In genomic region chrX:37144954-37145353, GRCm38 (mm10) we compare ENCODE assay signal across 11 mouse cellular contexts. TPM values are rescaled to one million over a fixed set of nuclear protein-coding genes. Genes with fewer than 3 reads are reported as not detected.
DNase-seq lines count a peak whose midpoint lies in the region; ATAC-seq and TF ChIP-seq lines count a peak whose summit lies in the region.
"Had no signal": no experiment of that assay in that cellular context is flagged by ENCODE, and none has a peak within 500 bp of the region (broad histone marks: within the 10 kb centered on the region; RNA-seq: fewer than 3 reads in every experiment).

No protein-coding gene starts in this region.

- H3K27me3 ChIP-seq in midbrain, embryonic 14.5 days (ENCODE audit: control insufficient read depth, insufficient read depth, low read length): no peaks in the 10 kb centered on the region
- H3K27me3 ChIP-seq in midbrain, embryonic 16.5 days (ENCODE audit: control insufficient read depth, insufficient read depth, low read depth, low read length): no peaks in the 10 kb centered on the region
- H3K27me3 ChIP-seq in stomach, postnatal 0 days (ENCODE audit: control insufficient read depth, insufficient read depth, low read length): no peaks in the 10 kb centered on the region
- H3K27me3 ChIP-seq in heart, embryonic 12.5 days (replicated peaks): no peaks in the 10 kb centered on the region
- H3K27me3 ChIP-seq: embryonic facial prominence, embryonic 15.5 days; liver, embryonic 15.5 days had no signal

- no peak overlapping the region for H3K4me2 ChIP-seq in midbrain, embryonic 14.5 days (ENCODE audit: low read length)
- no peak overlapping the region for H3K4me2 ChIP-seq in midbrain, embryonic 16.5 days (ENCODE audit: low read length)
- no peak overlapping the region for H3K4me2 ChIP-seq in stomach, postnatal 0 days (replicated peaks; ENCODE audit: low read depth)
- no peak overlapping the region for H3K4me2 ChIP-seq in heart, embryonic 12.5 days
- H3K4me2 ChIP-seq: embryonic facial prominence, embryonic 15.5 days; liver, embryonic 15.5 days had no signal

- H3K27ac ChIP-seq in midbrain, embryonic 14.5 days (replicated peaks; ENCODE audit: low read depth, low read length): no peak overlapping the region
- H3K27ac ChIP-seq in midbrain, embryonic 16.5 days (ENCODE audit: low read length): no peak overlapping the region
- no peak overlapping the region for H3K27ac ChIP-seq in stomach, postnatal 0 days (replicated peaks)
- no peak overlapping the region for H3K27ac ChIP-seq in heart, embryonic 12.5 days (ENCODE audit: poor library complexity, severe bottlenecking)
- H3K27ac ChIP-seq: embryonic facial prominence, embryonic 15.5 days; liver, embryonic 15.5 days had no signal

- H3K4me1 ChIP-seq in midbrain, embryonic 14.5 days (ENCODE audit: control insufficient read depth, insufficient read depth, low read length): no peaks in the 10 kb centered on the region
- H3K4me1 ChIP-seq in midbrain, embryonic 16.5 days (ENCODE audit: control insufficient read depth, insufficient read depth, low read length): no peaks in the 10 kb centered on the region
- no peaks in the 10 kb centered on the region for H3K4me1 ChIP-seq in stomach, postnatal 0 days (replicated peaks; ENCODE audit: control insufficient read depth, insufficient read depth)
- no peaks in the 10 kb centered on the region for H3K4me1 ChIP-seq in heart, embryonic 12.5 days (replicated peaks)
- H3K4me1 ChIP-seq: embryonic facial prominence, embryonic 15.5 days; liver, embryonic 15.5 days had no signal

- no peak for ATAC-seq in midbrain, embryonic 14.5 days (ENCODE audit: low FRiP score, low TSS enrichment)
- ATAC-seq in midbrain, embryonic 16.5 days: no peak
- peak; percentile 84 to 91 for ATAC-seq in hematopoietic stem cell, adult 5-6 weeks (replicated peaks in 1 of 2; ENCODE audit: insufficient read depth in 1 of 2, low FRiP score in 2 of 2, low TSS enrichment in 1 of 2, low read depth in 1 of 2, poor library complexity in 2 of 2, severe bottlenecking in 2 of 2)
- ATAC-seq in stomach, postnatal 0 days (ENCODE audit: low FRiP score, low TSS enrichment): no peak
- no peak for ATAC-seq in heart, embryonic 12.5 days (ENCODE audit: insufficient number of reproducible peaks, low FRiP score)

- 86% methylated on average over 2 of the region's 2 CpGs for WGBS in midbrain, embryonic 14.5 days
- 86% methylated on average over 2 of the region's 2 CpGs for WGBS in midbrain, embryonic 16.5 days
- WGBS in stomach, postnatal 0 days: 100% methylated on average over 2 of the region's 2 CpGs
- 96% methylated on average over 2 of the region's 2 CpGs for WGBS in heart, embryonic 12.5 days

- no peak for TF ChIP-seq EP300 in stomach, postnatal 0 days (optimal IDR thresholded peaks at IDR 0.05)

- H3K9me3 ChIP-seq in midbrain, embryonic 14.5 days (ENCODE audit: control insufficient read depth, low read length): no peaks in the 10 kb centered on the region
- no peaks in the 10 kb centered on the region for H3K9me3 ChIP-seq in midbrain, embryonic 16.5 days (replicated peaks; ENCODE audit: control insufficient read depth, low read length, poor library complexity, severe bottlenecking)
- H3K9me3 ChIP-seq in stomach, postnatal 0 days (ENCODE audit: control insufficient read depth, low read length): no peaks in the 10 kb centered on the region
- H3K9me3 ChIP-seq in heart, embryonic 12.5 days (replicated peaks): no peaks in the 10 kb centered on the region
- H3K9me3 ChIP-seq: embryonic facial prominence, embryonic 15.5 days; liver, embryonic 15.5 days had no signal

- H3K9ac ChIP-seq in midbrain, embryonic 14.5 days (replicated peaks; ENCODE audit: low read length): no peak overlapping the region
- no peak overlapping the region for H3K9ac ChIP-seq in midbrain, embryonic 16.5 days (ENCODE audit: low read depth, low read length)
- no peak overlapping the region for H3K9ac ChIP-seq in stomach, postnatal 0 days (ENCODE audit: low read length)
- H3K9ac ChIP-seq in heart, embryonic 12.5 days: no peak overlapping the region
- H3K9ac ChIP-seq: embryonic facial prominence, embryonic 15.5 days; liver, embryonic 15.5 days had no signal

- DNase-seq in adrenal gland, adult 2 months: peak; percentile 17
- no peak for DNase-seq in adrenal gland, adult 8-10 months
- DNase-seq in midbrain, embryonic 14.5 days: peak; percentile 38
- DNase-seq in stomach, postnatal 0 days (ENCODE audit: low spot score): peak; percentile 40
- no peak for DNase-seq in ovary, postnatal 14 days (ENCODE audit: low spot score)

- TF ChIP-seq CTCF in stomach, postnatal 0 days (IDR thresholded peaks at IDR 0.05; ENCODE audit: low read depth): peak; percentile 59

- peaks cover 24% of the 10 kb centered on the region for H3K36me3 ChIP-seq in midbrain, embryonic 14.5 days (ENCODE audit: control insufficient read depth, insufficient read depth, low read length)
- H3K36me3 ChIP-seq in midbrain, embryonic 16.5 days (ENCODE audit: control insufficient read depth, insufficient read depth, low read length): 0 out of 2 replicates have a peak, but pooled peaks cover 2% of the 10 kb centered on the region
- H3K36me3 ChIP-seq in stomach, postnatal 0 days (ENCODE audit: control insufficient read depth, insufficient read depth, low read length): no peaks in the 10 kb centered on the region
- H3K36me3 ChIP-seq in heart, embryonic 12.5 days: peaks cover 15% of the 10 kb centered on the region

- no peak overlapping the region for H3K4me3 ChIP-seq in midbrain, embryonic 14.5 days (replicated peaks; ENCODE audit: low read depth, low read length)
- H3K4me3 ChIP-seq in midbrain, embryonic 16.5 days (ENCODE audit: low read depth, low read length): no peak overlapping the region
- H3K4me3 ChIP-seq in stomach, postnatal 0 days (ENCODE audit: low read depth, low read length): no peak overlapping the region
- no peak overlapping the region for H3K4me3 ChIP-seq in heart, embryonic 12.5 days
- H3K4me3 ChIP-seq: embryonic facial prominence, embryonic 15.5 days; liver, embryonic 15.5 days had no signal

RNA-seq across cellular contexts. Expression of gene Nkap, which starts 18.4 kb away (rescaled TPM):
- total RNA-seq in adrenal gland, adult 2 months (2021): 10 to 100 TPM; 14.8 to 15.4 TPM
- 2.4 and 3.3 TPM in 2 replicates for polyA plus RNA-seq in adrenal gland, adult 2 months (2012; rRNA removed)
- total RNA-seq in adrenal gland, adult 8-10 months (2022): 10 to 100 TPM; 13.3 to 19.1 (median 18.7) TPM
- polyA plus RNA-seq in midbrain, embryonic 14.5 days (2014; fragmentation: Nextera tagmentation; extraction: Ambion mirVana): 27.1 and 29.4 TPM in 2 replicates
- polyA plus RNA-seq in midbrain, embryonic 16.5 days (2015; fragmentation: Nextera tagmentation; extraction: Ambion mirVana): 26.2 and 26.8 TPM in 2 replicates
- total RNA-seq in hematopoietic stem cell, adult 5-6 weeks (2017): 35.7 and 47.8 TPM in 2 replicates
- 6.9 and 7.5 TPM in 2 replicates for polyA plus RNA-seq in stomach, postnatal 0 days (2015; fragmentation: Nextera tagmentation; extraction: Ambion mirVana)
- 14.9 and 16.1 TPM in 2 replicates for polyA plus RNA-seq in heart, embryonic 12.5 days (2016; fragmentation: Nextera tagmentation; extraction: Ambion mirVana)

RNA-seq across cellular contexts. Expression of gene Akap14, which starts 23.7 kb away (rescaled TPM):
- not detected for total RNA-seq in adrenal gland, adult 2 months (2021)
- polyA plus RNA-seq in adrenal gland, adult 2 months (2012; rRNA removed): not detected in 2 replicates
- total RNA-seq in adrenal gland, adult 8-10 months (2022): not detected
- 0.22 and 0.63 TPM in 2 replicates for polyA plus RNA-seq in midbrain, embryonic 14.5 days (2014; fragmentation: Nextera tagmentation; extraction: Ambion mirVana)
- 0.57 and 0.82 TPM in 2 replicates for polyA plus RNA-seq in midbrain, embryonic 16.5 days (2015; fragmentation: Nextera tagmentation; extraction: Ambion mirVana)
- total RNA-seq in hematopoietic stem cell, adult 5-6 weeks (2017): not detected in 2 replicates
- polyA plus RNA-seq in stomach, postnatal 0 days (2015; fragmentation: Nextera tagmentation; extraction: Ambion mirVana): 0.05 TPM in 1 of 2 replicates, not detected in the other
- not detected in 2 replicates for polyA plus RNA-seq in heart, embryonic 12.5 days (2016; fragmentation: Nextera tagmentation; extraction: Ambion mirVana)
- polyA plus RNA-seq: liver, embryonic 15.5 days; spleen, adult 2 months had no signal

RNA-seq across cellular contexts. Expression of gene Upf3b, which starts 34.8 kb away (rescaled TPM):
- total RNA-seq in adrenal gland, adult 2 months (2021): 10 to 100 TPM; 14.6 to 15.2 TPM
- 0.67 and 0.71 TPM in 2 replicates for polyA plus RNA-seq in adrenal gland, adult 2 months (2012; rRNA removed)
- 10 to 100 TPM; 14.7 to 27.6 (median 19.3) TPM for total RNA-seq in adrenal gland, adult 8-10 months (2022)
- 26.6 and 28.8 TPM in 2 replicates for polyA plus RNA-seq in midbrain, embryonic 14.5 days (2014; fragmentation: Nextera tagmentation; extraction: Ambion mirVana)
- polyA plus RNA-seq in midbrain, embryonic 16.5 days (2015; fragmentation: Nextera tagmentation; extraction: Ambion mirVana): 29.8 and 32.8 TPM in 2 replicates
- 53.0 and 71.3 TPM in 2 replicates for total RNA-seq in hematopoietic stem cell, adult 5-6 weeks (2017)
- polyA plus RNA-seq in stomach, postnatal 0 days (2015; fragmentation: Nextera tagmentation; extraction: Ambion mirVana): 9.1 and 9.2 TPM in 2 replicates
- polyA plus RNA-seq in heart, embryonic 12.5 days (2016; fragmentation: Nextera tagmentation; extraction: Ambion mirVana): 13.7 and 14.3 TPM in 2 replicates

RNA-seq across cellular contexts. Expression of gene Ndufa1, which starts 46.0 kb away (rescaled TPM):
- 100 to 1,000 TPM; 364 to 574 TPM for total RNA-seq in adrenal gland, adult 2 months (2021)
- polyA plus RNA-seq in adrenal gland, adult 2 months (2012; rRNA removed): 83.7 and 84.5 TPM in 2 replicates
- total RNA-seq in adrenal gland, adult 8-10 months (2022): 100 to 1,000 TPM; 250 to 390 (median 291) TPM
- polyA plus RNA-seq in midbrain, embryonic 14.5 days (2014; fragmentation: Nextera tagmentation; extraction: Ambion mirVana): 577 and 838 TPM in 2 replicates
- 605 and 635 TPM in 2 replicates for polyA plus RNA-seq in midbrain, embryonic 16.5 days (2015; fragmentation: Nextera tagmentation; extraction: Ambion mirVana)
- 40.3 and 70.0 TPM in 2 replicates for total RNA-seq in hematopoietic stem cell, adult 5-6 weeks (2017)
- 567 and 585 TPM in 2 replicates for polyA plus RNA-seq in stomach, postnatal 0 days (2015; fragmentation: Nextera tagmentation; extraction: Ambion mirVana)
- polyA plus RNA-seq in heart, embryonic 12.5 days (2016; fragmentation: Nextera tagmentation; extraction: Ambion mirVana): 551 and 581 TPM in 2 replicates

RNA-seq across cellular contexts. Expression of gene Rnf113a1, which starts 46.1 kb away (rescaled TPM):
- total RNA-seq in adrenal gland, adult 2 months (2021): 1 to 10 TPM; 3.1 to 5.3 TPM
- polyA plus RNA-seq in adrenal gland, adult 2 months (2012; rRNA removed): 1.4 and 1.8 TPM in 2 replicates
- 1 to 10 TPM; 4.6 to 5.5 (median 5.3) TPM for total RNA-seq in adrenal gland, adult 8-10 months (2022)
- 20.5 and 20.8 TPM in 2 replicates for polyA plus RNA-seq in midbrain, embryonic 14.5 days (2014; fragmentation: Nextera tagmentation; extraction: Ambion mirVana)
- 20.8 and 23.2 TPM in 2 replicates for polyA plus RNA-seq in midbrain, embryonic 16.5 days (2015; fragmentation: Nextera tagmentation; extraction: Ambion mirVana)
- 1.0 and 1.9 TPM in 2 replicates for total RNA-seq in hematopoietic stem cell, adult 5-6 weeks (2017)
- polyA plus RNA-seq in stomach, postnatal 0 days (2015; fragmentation: Nextera tagmentation; extraction: Ambion mirVana): 9.6 TPM in 2 replicates
- polyA plus RNA-seq in heart, embryonic 12.5 days (2016; fragmentation: Nextera tagmentation; extraction: Ambion mirVana): 7.5 and 7.7 TPM in 2 replicates

Comparison
In these comparisons a context has a peak if more than half of its experiments do, and no peak if none do; other contexts are left out.
1. DNase-seq: peak in adrenal gland, adult 2 months (single experiment), midbrain, embryonic 14.5 days (single experiment) and stomach, postnatal 0 days (single experiment); none in adrenal gland, adult 8-10 months (single experiment) and ovary, postnatal 14 days (single experiment).
2. ATAC-seq: peak in hematopoietic stem cell, adult 5-6 weeks (2 of 2); none in midbrain, embryonic 14.5 days (single experiment), midbrain, embryonic 16.5 days (single experiment), stomach, postnatal 0 days (single experiment) and heart, embryonic 12.5 days (single experiment).